Mouse (Mus musculus) lung, postnatal 0 days (tissue): ENCODE measurements at regions not wholly inside any gene's neighbourhood (a gene's known extent, or its start where the extent isn't known, plus 50 kb on each side); places are given as distances from the start of the nearest gene placed in this dataset.

ENCODE experiments used
- CTCF ChIP-seq: IDR thresholded peaks from 2 replicates; pipeline ENCODE4 v1.5.1; 2016; ENCODE audit warnings: antibody characterized with exemption, mild to moderate bottlenecking
- EP300 ChIP-seq: IDR thresholded peaks from 2 replicates; pipeline ENCODE4 v1.6.1; 2016; ENCODE audit warnings: antibody characterized with exemption, mild to moderate bottlenecking, control low read depth

GRCm38 (mm10) chr10:66756866-66757265 is 339.1 kb upstream of the Jmjd1c start:
- no peak for TF ChIP-seq EP300
- TF ChIP-seq CTCF, result no peak
